Comparison of ENCODE assay signal across 7 mouse cellular contexts in genomic region chr15:100598287-100598882, GRCm38 (mm10). TPM values are rescaled to one million over a fixed set of nuclear protein-coding genes. Genes with fewer than 3 reads are reported as not detected.
DNase-seq lines count a peak whose midpoint lies in the region; ATAC-seq lines count a peak whose summit lies in the region.

No protein-coding gene starts in this region.

- peaks cover 7% of the 10 kb centered on the region; the same call in 1 of the 2 replicates for H3K4me1 ChIP-seq in intestine, embryonic 14.5 days (replicated peaks; ENCODE audit: control insufficient read depth, insufficient read depth, low read length)

- H3K4me3 ChIP-seq in intestine, embryonic 14.5 days (ENCODE audit: low read depth, low read length): peak overlapping the region; percentile 67
- peak overlapping the region; percentile 55 for H3K4me3 ChIP-seq in macrophage (ENCODE audit: inconsistent target)

- no peaks in the 10 kb centered on the region for H3K36me3 ChIP-seq in intestine, embryonic 14.5 days (ENCODE audit: control insufficient read depth, insufficient read depth, low read length)
- H3K36me3 ChIP-seq in macrophage (ENCODE audit: inconsistent target): no peaks in the 10 kb centered on the region

- WGBS in intestine, embryonic 14.5 days: 18% methylated on average over 9 of the region's 9 CpGs
- 32% methylated on average over 9 of the region's 9 CpGs for WGBS in macrophage (ENCODE audit: missing documents)

- peak overlapping the region; percentile 85; the same call in 1 of the 2 replicates for H3K9ac ChIP-seq in intestine, embryonic 14.5 days (ENCODE audit: low read length)

- H3K79me2 ChIP-seq in macrophage (ENCODE audit: inconsistent target): no peaks in the 10 kb centered on the region

- H3K4me2 ChIP-seq in intestine, embryonic 14.5 days (ENCODE audit: low read length): peak overlapping the region; percentile 97

- H3K27ac ChIP-seq in intestine, embryonic 14.5 days (ENCODE audit: low read depth): no peak overlapping the region
- no peak overlapping the region for H3K27ac ChIP-seq in macrophage

- peak; percentile 30 to 40 for DNase-seq in B cell, adult 2 months
- peak; percentile 67 for DNase-seq in T-cell, adult 2 months (ENCODE audit: low spot score)
- DNase-seq in intestine, embryonic 14.5 days (ENCODE audit: low spot score): no peak
- DNase-seq in thymus, postnatal 4 days: peak; percentile 58
- no peak for DNase-seq in cerebellum, postnatal 4 days (ENCODE audit: low spot score in 2 of 2)
- DNase-seq in cerebellum, postnatal 14 days: no peak

- H3K9me3 ChIP-seq in intestine, embryonic 14.5 days (ENCODE audit: control insufficient read depth, low read length): no peaks in the 10 kb centered on the region

- ATAC-seq in intestine, embryonic 14.5 days (replicated peaks; ENCODE audit: low FRiP score, low TSS enrichment, low read depth): no peak

- peaks cover 20% of the 10 kb centered on the region; the same call in 1 of the 2 replicates for H3K27me3 ChIP-seq in intestine, embryonic 14.5 days (replicated peaks; ENCODE audit: control insufficient read depth, insufficient read depth, low read length)

RNA-seq across cellular contexts. Expression of gene Pou6f1, which starts 1.4 kb away (rescaled TPM):
- 6.9 and 7.6 TPM in 2 replicates for polyA plus RNA-seq in intestine, embryonic 14.5 days (2014; fragmentation: Nextera tagmentation; extraction: Ambion mirVana)
- 10 to 100 TPM; 29.2 to 72.6 (median 53.6) TPM for total RNA-seq in macrophage (2018; cell fraction: chromatin; rRNA removed)
- total RNA-seq in macrophage (2018; cell fraction: cytosol; rRNA removed): 10 to 100 TPM; 10.5 to 19.6 (median 14.0) TPM
- 10 to 100 TPM; 25.5 to 71.8 (median 37.7) TPM for total RNA-seq in macrophage (2018; cell fraction: nucleus; rRNA removed)
- 7.6 to 14.6 TPM (median 11.4 TPM) in 3 replicates for polyA plus RNA-seq in macrophage (2018)

RNA-seq across cellular contexts. Expression of gene Dazap2, which starts 16.8 kb away (rescaled TPM):
- polyA plus RNA-seq in intestine, embryonic 14.5 days (2014; fragmentation: Nextera tagmentation; extraction: Ambion mirVana): 269 and 284 TPM in 2 replicates
- total RNA-seq in macrophage (2018; cell fraction: chromatin; rRNA removed): 10 to 100 TPM; 21.5 to 56.3 (median 37.4) TPM
- total RNA-seq in macrophage (2018; cell fraction: cytosol; rRNA removed): 100 to 1,000 TPM; 259 to 398 (median 334) TPM
- total RNA-seq in macrophage (2018; cell fraction: nucleus; rRNA removed): 100 to 1,000 TPM in 17 of 26 experiments, 10 to 100 TPM in 9; 51.2 to 180 (median 115) TPM
- polyA plus RNA-seq in macrophage (2018): 368 to 447 TPM (median 386 TPM) in 3 replicates

RNA-seq across cellular contexts. Expression of gene Smagp, which starts 38.4 kb away (rescaled TPM):
- polyA plus RNA-seq in intestine, embryonic 14.5 days (2014; fragmentation: Nextera tagmentation; extraction: Ambion mirVana): 31.1 and 36.2 TPM in 2 replicates
- total RNA-seq in macrophage (2018; cell fraction: chromatin; rRNA removed): 10 to 100 TPM in 7 of 26 experiments, 1 to 10 TPM in 15, not detected in 4; 1.0 to 34.6 (median 4.7) TPM
- total RNA-seq in macrophage (2018; cell fraction: cytosol; rRNA removed): 100 to 1,000 TPM in 1 of 26 experiments, 10 to 100 TPM in 20, 1 to 10 TPM in 5; 8.0 to 123 (median 38.7) TPM
- 10 to 100 TPM in 13 of 26 experiments, 1 to 10 TPM in 13; 2.4 to 50.5 (median 11.4) TPM for total RNA-seq in macrophage (2018; cell fraction: nucleus; rRNA removed)
- polyA plus RNA-seq in macrophage (2018): 54.7 to 86.5 TPM (median 73.9 TPM) in 3 replicates

RNA-seq across cellular contexts. Expression of gene Tfcp2, which starts 46.6 kb away (rescaled TPM):
- 20.0 and 23.7 TPM in 2 replicates for polyA plus RNA-seq in intestine, embryonic 14.5 days (2014; fragmentation: Nextera tagmentation; extraction: Ambion mirVana)
- total RNA-seq in macrophage (2018; cell fraction: chromatin; rRNA removed): 10 to 100 TPM in 21 of 26 experiments, 1 to 10 TPM in 5; 5.3 to 53.4 (median 31.8) TPM
- 1 to 10 TPM; 1.5 to 9.5 (median 6.5) TPM for total RNA-seq in macrophage (2018; cell fraction: cytosol; rRNA removed)
- 10 to 100 TPM in 17 of 26 experiments, 1 to 10 TPM in 9; 2.7 to 33.9 (median 14.8) TPM for total RNA-seq in macrophage (2018; cell fraction: nucleus; rRNA removed)
- polyA plus RNA-seq in macrophage (2018): 5.4 to 10.9 TPM (median 6.5 TPM) in 3 replicates

Comparison
In these comparisons a context has a peak if more than half of its experiments do, and no peak if none do; other contexts are left out.
1. DNase-seq: peak in B cell, adult 2 months (2 of 2), T-cell, adult 2 months (single experiment) and thymus, postnatal 4 days (single experiment); none in intestine, embryonic 14.5 days (single experiment), cerebellum, postnatal 4 days (0 of 2) and cerebellum, postnatal 14 days (0 of 2).